Mouse (Mus musculus): ENCODE results near the gene Bach1. TPM values are rescaled to one million over a fixed set of nuclear protein-coding genes. Genes with fewer than 3 reads are reported as not detected.

The Bach1 gene
- polyA plus RNA-seq, 1 experiment from 2014 or later: 11.8 TPM

GRCm38 (mm10) chr16:87691102-87691501 lies 7.6 kb upstream of the Bach1 start:
- H3K4me2 ChIP-seq (ENCODE audit: low read length): no peak overlapping the region
- no peaks in the 10 kb centered on the region for H3K36me3 ChIP-seq (ENCODE audit: control insufficient read depth, insufficient read depth, low read length)
- H3K9me3 ChIP-seq (ENCODE audit: control insufficient read depth, low read length): no peaks in the 10 kb centered on the region
- no peaks in the 10 kb centered on the region for H3K27me3 ChIP-seq (ENCODE audit: control insufficient read depth, insufficient read depth, low read length)
- no peak overlapping the region for H3K27ac ChIP-seq (replicated peaks in 1 of 2; ENCODE audit: control insufficient read depth in 1 of 2, insufficient read depth in 1 of 2, low read depth in 2 of 2, low read length in 2 of 2)
- WGBS: 89% methylated on average over 4 of the region's 4 CpGs
- peaks cover 3 to 11% of the 10 kb centered on the region in 2 experiments for H3K4me1 ChIP-seq (ENCODE audit: control insufficient read depth in 2 of 2, insufficient read depth in 2 of 2, low read length in 2 of 2)
- no peak overlapping the region for H3K9ac ChIP-seq (ENCODE audit: low read length)
- no peak for ATAC-seq (ENCODE audit: insufficient number of reproducible peaks, insufficient read depth, low FRiP score, low read depth)
- H3K4me3 ChIP-seq (ENCODE audit: control insufficient read depth in 1 of 2, insufficient read depth in 1 of 2, low read depth in 1 of 2, low read length in 2 of 2): no peak overlapping the region

DNA sequence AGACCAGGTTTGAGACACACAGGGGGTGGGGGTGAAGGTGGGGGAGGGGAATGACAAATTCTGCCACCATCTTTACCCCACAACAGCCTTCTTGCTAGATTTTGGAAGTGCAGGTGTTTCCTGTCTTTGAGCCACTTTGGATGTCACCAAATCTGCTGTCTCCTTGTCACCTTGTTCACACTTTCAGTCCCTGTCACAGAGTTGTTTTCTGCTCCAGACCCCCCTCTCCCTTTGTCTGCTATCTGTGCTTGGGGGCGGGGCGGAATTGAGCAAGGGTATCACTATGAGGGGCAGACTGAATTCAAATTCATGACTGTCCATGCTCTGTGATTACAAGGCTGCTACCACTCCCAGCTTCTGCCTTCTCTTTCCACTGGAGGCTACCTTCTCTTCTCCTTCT lies 6.2 kb upstream of the Bach1 start:
- WGBS: 75% methylated on average over 2 of the region's 2 CpGs
- ATAC-seq (ENCODE audit: insufficient number of reproducible peaks, insufficient read depth, low FRiP score, low read depth): no peak
- Histone ChIP-seq H3K36me3 (ENCODE audit: control insufficient read depth, insufficient read depth, low read length) (no peaks in the 10 kb centered on the region), H3K9me3 (ENCODE audit: control insufficient read depth, low read length) (no peaks in the 10 kb centered on the region), H3K4me2 (ENCODE audit: low read length) (no peak overlapping the region), H3K4me3 (ENCODE audit: control insufficient read depth in 1 of 2, insufficient read depth in 1 of 2, low read depth in 1 of 2, low read length in 2 of 2) (no peak overlapping the region), H3K9ac (ENCODE audit: low read length) (no peak overlapping the region), H3K27ac (replicated peaks in 1 of 2; ENCODE audit: control insufficient read depth in 1 of 2, insufficient read depth in 1 of 2, low read depth in 2 of 2, low read length in 2 of 2) (no peak overlapping the region), H3K4me1 (ENCODE audit: control insufficient read depth in 2 of 2, insufficient read depth in 2 of 2, low read length in 2 of 2) (peaks cover 4 to 14% of the 10 kb centered on the region in 2 experiments), H3K27me3 (ENCODE audit: control insufficient read depth, insufficient read depth, low read length) (no peaks in the 10 kb centered on the region)

DNA sequence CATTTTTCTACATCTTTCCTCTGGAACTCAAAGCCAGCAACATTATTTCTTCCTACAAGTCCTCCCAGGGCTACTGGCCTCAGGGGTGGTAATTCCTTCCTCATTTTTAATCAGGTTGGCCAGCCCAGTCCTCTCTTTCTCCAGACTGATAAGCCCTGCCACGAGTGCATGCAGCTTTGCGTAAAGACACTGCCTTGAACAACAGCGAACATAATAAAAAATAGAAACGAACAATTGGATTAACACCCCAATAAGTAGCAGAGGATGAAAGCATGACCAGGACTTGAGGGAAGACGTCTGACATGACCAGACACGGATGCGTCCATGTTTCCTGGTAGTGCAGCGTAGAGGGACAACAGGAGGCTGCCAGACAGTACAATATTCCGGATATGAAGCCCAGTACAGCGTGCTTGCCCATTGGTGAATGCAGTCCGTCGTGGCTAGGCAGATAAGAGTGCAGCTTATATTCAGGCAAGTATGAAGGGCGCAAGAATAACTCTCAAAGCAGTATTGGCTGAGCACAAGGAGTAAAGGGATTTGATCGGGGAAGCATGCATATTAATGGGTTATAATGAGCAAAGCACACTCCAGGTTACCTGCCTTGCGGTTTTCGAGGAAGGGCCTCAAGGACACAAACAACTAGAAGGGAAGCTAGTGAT lies 909 bp upstream of the Bach1 start:
- Histone ChIP-seq H3K27ac (replicated peaks in 1 of 2; ENCODE audit: control insufficient read depth in 1 of 2, insufficient read depth in 1 of 2, low read depth in 2 of 2, low read length in 2 of 2) (no peak overlapping the region), H3K36me3 (ENCODE audit: control insufficient read depth, insufficient read depth, low read length) (no peaks in the 10 kb centered on the region), H3K27me3 (ENCODE audit: control insufficient read depth, insufficient read depth, low read length) (no peaks in the 10 kb centered on the region), H3K9ac (ENCODE audit: low read length) (0 out of 2 replicates have a peak overlapping the region, but pooled peaks have one; percentile 2), H3K4me2 (ENCODE audit: low read length) (peak overlapping the region; percentile 82), H3K9me3 (ENCODE audit: control insufficient read depth, low read length) (no peaks in the 10 kb centered on the region), H3K4me3 (ENCODE audit: control insufficient read depth in 1 of 2, insufficient read depth in 1 of 2, low read depth in 1 of 2, low read length in 2 of 2) (peak overlapping the region; percentile 43 to 91; a peak in 3 of 4 replicates), H3K4me1 (ENCODE audit: control insufficient read depth in 2 of 2, insufficient read depth in 2 of 2, low read length in 2 of 2) (peaks cover 13 to 22% of the 10 kb centered on the region in 2 experiments)
- no peak for ATAC-seq (ENCODE audit: insufficient number of reproducible peaks, insufficient read depth, low FRiP score, low read depth)
- WGBS: 18% methylated on average over 16 of the region's 16 CpGs

DNA sequence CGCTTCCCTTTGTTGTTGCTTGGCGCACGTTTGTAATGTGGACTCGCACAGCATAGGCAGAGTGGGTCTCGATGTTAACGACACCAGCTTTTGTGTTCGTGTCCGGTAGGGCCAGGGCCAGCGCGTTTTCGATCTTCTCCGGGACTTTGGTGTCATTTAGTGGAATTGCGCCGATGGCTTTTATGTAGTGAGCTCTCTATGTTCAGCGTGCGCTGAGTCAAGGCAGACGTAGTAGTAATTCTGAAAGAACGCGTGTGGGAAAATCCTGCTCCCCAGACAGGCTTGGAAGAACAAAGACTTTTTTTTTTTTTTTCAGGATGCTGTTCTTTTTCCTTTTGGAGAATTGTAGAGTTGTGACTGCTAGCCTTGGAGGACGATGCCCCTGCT lies 554 bp downstream of the Bach1 start:
- Histone ChIP-seq H3K9ac (ENCODE audit: low read length) (peak overlapping the region; percentile 96), H3K27ac (replicated peaks in 1 of 2; ENCODE audit: control insufficient read depth in 1 of 2, insufficient read depth in 1 of 2, low read depth in 2 of 2, low read length in 2 of 2) (peak overlapping the region; percentile 87 to 93), H3K9me3 (ENCODE audit: control insufficient read depth, low read length) (no peaks in the 10 kb centered on the region), H3K4me1 (ENCODE audit: control insufficient read depth in 2 of 2, insufficient read depth in 2 of 2, low read length in 2 of 2) (peaks cover 15 to 27% of the 10 kb centered on the region in 2 experiments), H3K27me3 (ENCODE audit: control insufficient read depth, insufficient read depth, low read length) (no peaks in the 10 kb centered on the region), H3K4me3 (ENCODE audit: control insufficient read depth in 1 of 2, insufficient read depth in 1 of 2, low read depth in 1 of 2, low read length in 2 of 2) (peak overlapping the region; percentile 91 to 92), H3K36me3 (ENCODE audit: control insufficient read depth, insufficient read depth, low read length) (no peaks in the 10 kb centered on the region), H3K4me2 (ENCODE audit: low read length) (peak overlapping the region; percentile 82)
- WGBS: under 1% methylated on average over 20 of the region's 20 CpGs
- 0 out of 2 replicates have a peak, but pooled peaks have one; percentile 9 for ATAC-seq (ENCODE audit: insufficient number of reproducible peaks, insufficient read depth, low FRiP score, low read depth)

DNA sequence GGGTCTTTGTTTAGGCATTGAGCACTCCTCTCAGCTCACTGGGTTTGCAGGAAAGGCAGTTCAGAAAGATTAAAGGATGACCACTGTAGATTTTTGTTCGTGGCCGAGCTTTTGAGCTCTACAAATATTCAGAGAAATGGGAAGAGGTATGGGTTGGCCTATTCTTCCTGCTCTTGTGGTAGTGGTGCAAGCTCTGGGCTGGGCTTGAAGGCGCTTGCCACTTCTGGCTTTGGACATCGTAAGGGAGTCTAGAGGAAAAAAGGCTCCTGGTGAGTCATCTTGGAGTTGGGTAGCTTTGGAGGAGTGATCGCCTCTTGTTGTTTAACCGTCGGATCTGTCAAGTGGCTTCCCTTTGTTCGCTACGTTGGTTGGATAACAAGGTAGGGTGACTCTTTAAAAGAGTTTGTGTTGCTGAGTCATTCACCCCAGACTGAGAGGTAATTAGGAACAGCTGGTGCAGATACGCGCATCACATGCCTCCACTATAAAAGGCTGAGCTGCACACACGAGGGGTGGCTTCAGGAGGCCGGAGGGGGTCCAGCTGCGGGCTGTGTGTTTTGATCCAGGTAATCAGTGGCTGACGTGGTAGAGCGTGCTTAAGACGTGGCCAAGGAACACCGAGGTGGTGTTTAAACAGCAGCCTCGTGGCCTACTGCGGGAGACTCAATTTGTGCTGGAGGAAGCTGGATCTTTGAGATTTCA lies 1.1 kb downstream of the Bach1 start:
- Histone ChIP-seq H3K27ac (replicated peaks in 1 of 2; ENCODE audit: control insufficient read depth in 1 of 2, insufficient read depth in 1 of 2, low read depth in 2 of 2, low read length in 2 of 2) (peak overlapping the region; percentile 87 to 93), H3K4me3 (ENCODE audit: control insufficient read depth in 1 of 2, insufficient read depth in 1 of 2, low read depth in 1 of 2, low read length in 2 of 2) (peak overlapping the region; percentile 91 to 92), H3K4me2 (ENCODE audit: low read length) (peak overlapping the region; percentile 82), H3K9ac (ENCODE audit: low read length) (peak overlapping the region; percentile 96), H3K9me3 (ENCODE audit: control insufficient read depth, low read length) (no peaks in the 10 kb centered on the region), H3K36me3 (ENCODE audit: control insufficient read depth, insufficient read depth, low read length) (no peaks in the 10 kb centered on the region), H3K4me1 (ENCODE audit: control insufficient read depth in 2 of 2, insufficient read depth in 2 of 2, low read length in 2 of 2) (peaks cover 16 to 32% of the 10 kb centered on the region in 2 experiments), H3K27me3 (ENCODE audit: control insufficient read depth, insufficient read depth, low read length) (no peaks in the 10 kb centered on the region)
- WGBS: 1% methylated on average over 20 of the region's 20 CpGs
- ATAC-seq (ENCODE audit: insufficient number of reproducible peaks, insufficient read depth, low FRiP score, low read depth): peak; percentile 36

- Histone ChIP-seq H3K4me1 (ENCODE audit: control insufficient read depth in 2 of 2, insufficient read depth in 2 of 2, low read length in 2 of 2) (peaks cover 16 to 36% of the 10 kb centered on the region in 2 experiments), H3K9me3 (ENCODE audit: control insufficient read depth, low read length) (no peaks in the 10 kb centered on the region), H3K4me2 (ENCODE audit: low read length) (peak overlapping the region; percentile 82), H3K27ac (replicated peaks in 1 of 2; ENCODE audit: control insufficient read depth in 1 of 2, insufficient read depth in 1 of 2, low read depth in 2 of 2, low read length in 2 of 2) (no peak overlapping the region; a peak in 2 of 4 replicates), H3K9ac (ENCODE audit: low read length) (peak overlapping the region; percentile 96), H3K27me3 (ENCODE audit: control insufficient read depth, insufficient read depth, low read length) (no peaks in the 10 kb centered on the region), H3K36me3 (ENCODE audit: control insufficient read depth, insufficient read depth, low read length) (no peaks in the 10 kb centered on the region), H3K4me3 (ENCODE audit: control insufficient read depth in 1 of 2, insufficient read depth in 1 of 2, low read depth in 1 of 2, low read length in 2 of 2) (peak overlapping the region; percentile 91 to 92)
- 42% methylated on average over 3 of the region's 3 CpGs for WGBS
- no peak for ATAC-seq (ENCODE audit: insufficient number of reproducible peaks, insufficient read depth, low FRiP score, low read depth)
Observed at GRCm38 (mm10) chr16:87700395-87700765, 1.6 kb downstream of the Bach1 start.

DNA sequence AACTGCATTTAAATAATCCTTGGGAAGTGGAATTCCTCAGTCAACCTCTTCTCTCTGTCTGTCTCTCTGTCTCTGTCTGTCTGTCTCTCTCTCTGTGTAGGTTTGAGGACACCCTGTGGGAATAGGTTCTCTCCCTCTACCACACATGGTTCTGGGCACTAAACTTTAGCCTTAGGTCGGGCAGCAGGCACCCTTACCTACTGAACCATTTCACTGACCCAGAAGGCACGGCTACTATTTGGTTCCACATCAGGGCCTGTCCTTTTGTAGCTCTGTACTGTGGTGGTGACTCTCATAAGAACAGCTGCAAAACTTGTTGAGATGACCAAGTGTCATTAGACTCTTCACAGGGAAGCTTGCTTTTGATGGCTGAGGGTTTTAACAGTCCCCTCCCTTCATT lies 3.1 kb downstream of the Bach1 start:
- Histone ChIP-seq H3K9me3 (ENCODE audit: control insufficient read depth, low read length) (no peaks in the 10 kb centered on the region), H3K9ac (ENCODE audit: low read length) (no peak overlapping the region), H3K36me3 (ENCODE audit: control insufficient read depth, insufficient read depth, low read length) (no peaks in the 10 kb centered on the region), H3K27me3 (ENCODE audit: control insufficient read depth, insufficient read depth, low read length) (no peaks in the 10 kb centered on the region), H3K4me3 (ENCODE audit: control insufficient read depth in 1 of 2, insufficient read depth in 1 of 2, low read depth in 1 of 2, low read length in 2 of 2) (no peak overlapping the region), H3K27ac (replicated peaks in 1 of 2; ENCODE audit: control insufficient read depth in 1 of 2, insufficient read depth in 1 of 2, low read depth in 2 of 2, low read length in 2 of 2) (no peak overlapping the region), H3K4me1 (ENCODE audit: control insufficient read depth in 2 of 2, insufficient read depth in 2 of 2, low read length in 2 of 2) (peaks cover 28 to 51% of the 10 kb centered on the region in 2 experiments), H3K4me2 (ENCODE audit: low read length) (no peak overlapping the region)
- 82% methylated on average over 2 of the region's 2 CpGs for WGBS
- no peak for ATAC-seq (ENCODE audit: insufficient number of reproducible peaks, insufficient read depth, low FRiP score, low read depth)

All from heart, embryonic 14.5 days (tissue).